Mouse (Mus musculus) embryonic facial prominence, embryonic 15.5 days (tissue): ENCODE results near the gene Hc. TPM values are rescaled to one million over a fixed set of nuclear protein-coding genes. Genes with fewer than 3 reads are reported as not detected.

Source experiments
- ATAC-seq: fragments of 200-750 bp; cut with Nextera tagmentation; 2 replicates; pipeline ENCODE4 v1.8.0; 2017; ENCODE audit warnings: low read depth, moderate TSS enrichment; ENCODE audit not compliant: insufficient number of reproducible peaks, low FRiP score, low TSS enrichment
- H3K27ac ChIP-seq: fragments of 300-500 bp; sonication (generic); replicated peaks from 2 replicates; pipeline ENCODE4 v1.5.1; 2015; ENCODE audit warnings: mild to moderate bottlenecking, inconsistent platforms
- H3K27me3 ChIP-seq: fragments of 300-500 bp; sonication (generic); 2 replicates; pipeline ENCODE4 v1.6.1; 2015; ENCODE audit warnings: inconsistent platforms
- H3K36me3 ChIP-seq: fragments of 300-500 bp; sonication (generic); 2 replicates; pipeline ENCODE4 v1.6.1; 2015; ENCODE audit warnings: mild to moderate bottlenecking, inconsistent platforms
- H3K4me1 ChIP-seq: fragments of 300-500 bp; sonication (generic); 2 replicates; pipeline ENCODE4 v1.6.1; 2015; ENCODE audit warnings: inconsistent platforms
- H3K4me2 ChIP-seq: fragments of 300-500 bp; sonication (generic); replicated peaks from 2 replicates; pipeline ENCODE4 v1.6.1; 2015; ENCODE audit warnings: mild to moderate bottlenecking, inconsistent platforms
- H3K4me3 ChIP-seq: fragments of 300-500 bp; sonication (generic); replicated peaks from 2 replicates; pipeline ENCODE4 v1.5.1; 2015; ENCODE audit warnings: mild to moderate bottlenecking, inconsistent platforms
- H3K9ac ChIP-seq: fragments of 300-500 bp; sonication (generic); 2 replicates; pipeline ENCODE4 v1.6.1; 2015; ENCODE audit warnings: inconsistent platforms
- H3K9me3 ChIP-seq: fragments of 300-500 bp; sonication (generic); replicated peaks from 2 replicates; pipeline ENCODE4 v1.6.1; 2016; ENCODE audit warnings: inconsistent platforms
- WGBS: fragments of 180-500 bp; shearing (Covaris S2); methylation state at CpG from one replicate; pipeline ENCODE4 v1.1.7; 2015; 5-methylcytosine and 5-hydroxymethylcytosine counted together
- polyA plus RNA-seq: library from polyadenylated mRNA; unstranded; fragments of >200 nt; fragmentation: Nextera tagmentation; extraction: Ambion mirVana; gene quantifications from 2 replicates; pipeline ENCODE4 v1.2.1, GENCODE M21; 2015

The Hc gene
- polyA plus RNA-seq, 1 experiment from 2014 or later = not detected

DNA sequence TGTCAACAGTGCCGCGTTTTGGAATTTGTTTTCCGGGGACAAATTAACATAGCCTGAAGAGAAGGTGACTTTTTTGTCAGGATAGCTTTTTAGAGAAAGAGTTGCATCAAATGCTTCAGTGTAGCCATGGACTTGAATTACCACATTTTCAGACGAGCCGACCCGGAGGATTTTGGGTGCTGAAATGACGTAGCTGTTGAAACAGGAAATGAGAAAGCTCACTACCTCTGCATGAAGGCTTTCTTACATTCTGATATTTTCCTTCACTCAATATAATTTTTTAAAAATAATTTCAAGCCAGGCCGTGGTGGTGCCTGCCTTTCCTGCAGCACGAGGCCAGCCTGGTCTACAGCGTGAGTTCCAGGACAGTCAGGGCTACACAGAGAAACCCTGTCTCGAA is 4.0 kb downstream of the Hc start:
- Histone ChIP-seq H3K9me3 (no peaks in the 10 kb centered on the region), H3K9ac (no peak overlapping the region), H3K4me2 (no peak overlapping the region), H3K27ac (no peak overlapping the region), H3K4me3 (no peak overlapping the region), H3K36me3 (no peaks in the 10 kb centered on the region), H3K27me3 (no peaks in the 10 kb centered on the region), H3K4me1 (no peaks in the 10 kb centered on the region)
- no peak for ATAC-seq
- 78% methylated on average over 11 of the region's 11 CpGs for WGBS

DNA sequence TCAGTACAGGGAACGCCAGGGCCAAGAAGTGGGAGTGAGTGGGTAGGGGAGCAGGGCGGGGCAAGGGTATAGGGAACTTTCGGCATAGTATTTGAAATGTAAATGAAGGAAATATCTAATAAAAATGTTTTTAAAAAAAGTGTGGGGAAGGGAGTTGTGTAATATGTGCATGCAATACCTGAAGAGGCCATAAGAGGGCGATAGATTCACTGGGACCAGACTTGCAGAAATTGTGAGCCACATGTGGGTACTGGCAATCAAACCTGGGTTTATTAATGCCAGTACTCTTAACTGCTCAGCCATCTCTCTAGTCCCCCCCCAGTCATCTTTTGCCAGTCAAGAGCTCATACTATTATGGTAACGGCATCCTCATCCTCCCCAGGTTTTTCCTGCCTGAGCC is 12.4 kb downstream of the Hc start:
- Histone ChIP-seq H3K9ac (no peak overlapping the region), H3K4me1 (no peaks in the 10 kb centered on the region), H3K9me3 (no peaks in the 10 kb centered on the region), H3K36me3 (no peaks in the 10 kb centered on the region), H3K27ac (no peak overlapping the region), H3K4me2 (no peak overlapping the region), H3K4me3 (no peak overlapping the region), H3K27me3 (no peaks in the 10 kb centered on the region)
- 46% methylated on average over 5 of the region's 5 CpGs for WGBS
- no peak for ATAC-seq

DNA sequence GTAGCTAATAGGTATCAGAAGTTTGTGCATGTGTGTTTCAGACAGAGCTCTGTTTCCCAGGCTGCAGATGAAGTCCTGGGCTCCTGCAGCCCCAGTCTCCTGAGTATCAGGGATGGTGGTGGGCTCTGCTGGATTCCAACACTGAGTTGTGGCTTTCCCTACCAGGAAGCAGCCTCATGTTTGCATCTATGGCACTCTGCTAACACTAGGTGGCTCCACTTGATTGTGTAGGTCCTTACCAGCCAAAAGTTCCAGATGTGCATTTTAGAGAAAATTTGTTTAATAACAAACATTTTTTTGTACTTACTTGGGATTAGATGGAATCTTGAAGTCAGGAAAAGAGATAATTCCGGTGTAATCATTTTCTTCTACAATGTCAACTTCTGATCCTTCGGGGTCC is 16.3 kb downstream of the Hc start:
- no peak overlapping the region for H3K4me2 ChIP-seq
- 60% methylated on average over 2 of the region's 2 CpGs for WGBS
- H3K9me3 ChIP-seq = no peaks in the 10 kb centered on the region
- H3K27me3 ChIP-seq = no peaks in the 10 kb centered on the region
- no peaks in the 10 kb centered on the region for H3K4me1 ChIP-seq
- H3K9ac ChIP-seq = no peak overlapping the region
- H3K36me3 ChIP-seq = no peaks in the 10 kb centered on the region
- ATAC-seq = no peak
- H3K27ac ChIP-seq = no peak overlapping the region
- H3K4me3 ChIP-seq = no peak overlapping the region

DNA sequence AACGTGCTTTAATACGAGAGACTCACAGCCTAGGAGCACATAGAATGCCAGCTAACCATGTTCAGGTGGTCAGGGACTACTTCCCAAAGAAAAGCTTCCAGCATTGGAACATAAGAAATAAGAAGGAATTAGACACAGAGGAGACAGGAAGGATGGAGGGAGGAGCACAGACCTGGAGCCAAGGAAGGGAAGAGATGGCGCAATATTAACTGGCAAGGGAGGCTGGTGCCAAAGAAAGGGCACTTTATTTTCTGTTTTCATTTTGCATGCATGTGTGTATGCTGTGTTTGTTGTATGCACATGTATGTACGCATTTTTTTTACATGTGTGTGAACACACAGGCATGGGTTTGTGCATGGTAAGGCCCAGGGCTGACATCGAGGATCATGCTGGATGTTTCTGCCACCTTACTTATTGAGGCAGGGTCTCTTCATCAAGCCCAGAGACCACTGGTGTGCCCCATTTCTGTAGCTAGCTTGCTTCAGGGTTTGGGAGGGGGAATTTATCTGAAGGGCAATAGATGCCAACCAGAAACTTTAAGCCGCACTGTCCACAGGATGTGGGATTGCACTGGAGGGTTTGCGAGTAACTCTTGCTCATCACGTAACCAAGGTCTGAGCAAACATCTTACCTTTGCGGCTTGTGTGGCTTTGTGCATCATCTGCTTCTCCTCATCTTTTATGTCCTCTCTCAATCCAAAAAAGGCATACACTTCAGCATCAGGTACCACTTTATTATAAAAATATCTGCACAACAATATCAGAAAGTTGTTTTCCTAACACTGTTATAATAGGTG is 22.5 kb downstream of the Hc start:
- H3K27ac ChIP-seq = no peak overlapping the region
- 86% methylated on average over 9 of the region's 9 CpGs for WGBS

DNA sequence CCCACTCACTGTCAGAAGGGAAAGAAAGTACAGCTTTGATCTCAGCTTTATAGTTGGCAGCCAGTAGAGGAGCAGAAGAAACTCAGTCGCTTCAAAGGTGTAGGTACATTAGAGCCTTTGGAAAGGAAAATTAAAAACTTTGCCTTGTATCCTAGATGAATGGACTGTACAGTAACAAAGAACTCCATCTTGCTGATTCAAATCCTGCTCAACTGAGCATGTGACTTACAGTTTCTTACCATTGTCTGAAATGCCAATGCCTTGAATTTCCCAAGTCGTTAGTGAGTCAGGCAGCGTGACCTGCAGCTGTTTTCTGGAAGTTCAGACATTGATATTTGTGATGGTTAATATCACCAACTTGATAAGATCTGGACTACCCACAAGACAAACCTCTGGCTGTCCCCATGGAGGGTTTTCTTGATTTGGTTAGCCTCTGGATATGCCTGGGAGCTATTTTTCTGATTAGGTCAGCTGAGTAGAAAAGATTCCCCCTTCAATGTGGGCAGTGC is 36.5 kb downstream of the Hc start:
- Histone ChIP-seq H3K27ac (no peak overlapping the region), H3K4me1 (no peaks in the 10 kb centered on the region), H3K9me3 (no peaks in the 10 kb centered on the region), H3K9ac (no peak overlapping the region), H3K4me3 (no peak overlapping the region), H3K27me3 (no peaks in the 10 kb centered on the region), H3K4me2 (no peak overlapping the region), H3K36me3 (no peaks in the 10 kb centered on the region)
- 74% methylated on average over 3 of the region's 3 CpGs for WGBS
- no peak for ATAC-seq

More for the DNA sequence above, 22.5 kb downstream of the Hc start:
- Histone ChIP-seq H3K9me3 (no peaks in the 10 kb centered on the region), H3K4me3 (no peak overlapping the region), H3K36me3 (no peaks in the 10 kb centered on the region), H3K27me3 (no peaks in the 10 kb centered on the region), H3K4me2 (no peak overlapping the region), H3K9ac (no peak overlapping the region), H3K4me1 (no peaks in the 10 kb centered on the region)
- ATAC-seq = no peak

DNA sequence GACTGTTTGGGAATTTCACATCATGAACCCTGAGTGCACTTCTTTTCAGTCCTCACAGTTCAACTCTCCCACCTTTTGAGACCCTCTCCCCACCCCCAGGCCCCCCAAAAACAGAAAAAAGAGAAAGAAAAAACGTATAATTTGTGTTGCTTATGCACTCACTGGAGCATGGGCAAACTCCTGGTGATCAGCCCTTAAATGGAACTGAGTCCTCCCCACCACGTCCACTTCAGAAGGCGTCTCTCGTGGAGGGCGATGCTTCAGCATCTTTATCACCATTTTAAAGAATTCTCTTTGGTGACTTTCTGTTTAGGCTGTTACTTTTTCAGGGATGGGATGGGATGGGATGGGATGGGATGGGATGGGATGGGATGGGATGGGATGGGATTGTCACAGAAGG is 39.4 kb downstream of the Hc start:
- H3K9ac ChIP-seq = no peak overlapping the region
- H3K4me1 ChIP-seq = no peaks in the 10 kb centered on the region
- no peaks in the 10 kb centered on the region for H3K27me3 ChIP-seq
- WGBS = 86% methylated on average over 5 of the region's 5 CpGs
- H3K36me3 ChIP-seq = no peaks in the 10 kb centered on the region
- no peak overlapping the region for H3K27ac ChIP-seq
- no peak for ATAC-seq
- H3K4me2 ChIP-seq = no peak overlapping the region
- no peak overlapping the region for H3K4me3 ChIP-seq
- no peaks in the 10 kb centered on the region for H3K9me3 ChIP-seq

DNA sequence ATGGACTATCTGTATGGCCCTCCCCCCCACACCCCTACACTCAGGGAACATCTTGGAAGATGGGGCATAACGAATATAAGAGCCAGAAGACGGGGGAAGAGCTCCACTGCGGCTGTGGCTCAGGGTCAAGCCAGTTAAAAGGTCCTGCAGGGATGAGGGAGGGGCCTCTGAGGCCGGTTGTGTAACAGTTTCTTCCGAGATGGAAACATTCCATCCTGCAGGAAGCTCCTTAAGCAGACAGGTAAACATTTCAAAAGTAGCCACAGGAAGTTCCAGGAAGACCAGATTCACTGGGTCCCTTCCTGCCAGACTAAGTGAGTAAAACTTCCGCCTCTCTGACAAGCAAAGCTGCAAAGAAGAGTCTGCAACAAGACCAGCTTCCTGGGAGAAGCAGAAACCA is 45.4 kb downstream of the Hc start:
- no peaks in the 10 kb centered on the region for H3K9me3 ChIP-seq
- no peaks in the 10 kb centered on the region for H3K27me3 ChIP-seq
- H3K4me2 ChIP-seq = no peak overlapping the region
- ATAC-seq = no peak
- H3K9ac ChIP-seq = no peak overlapping the region
- 28% methylated on average over 6 of the region's 6 CpGs for WGBS
- H3K4me1 ChIP-seq = no peaks in the 10 kb centered on the region
- H3K4me3 ChIP-seq = no peak overlapping the region
- no peaks in the 10 kb centered on the region for H3K36me3 ChIP-seq
- no peak overlapping the region for H3K27ac ChIP-seq

DNA sequence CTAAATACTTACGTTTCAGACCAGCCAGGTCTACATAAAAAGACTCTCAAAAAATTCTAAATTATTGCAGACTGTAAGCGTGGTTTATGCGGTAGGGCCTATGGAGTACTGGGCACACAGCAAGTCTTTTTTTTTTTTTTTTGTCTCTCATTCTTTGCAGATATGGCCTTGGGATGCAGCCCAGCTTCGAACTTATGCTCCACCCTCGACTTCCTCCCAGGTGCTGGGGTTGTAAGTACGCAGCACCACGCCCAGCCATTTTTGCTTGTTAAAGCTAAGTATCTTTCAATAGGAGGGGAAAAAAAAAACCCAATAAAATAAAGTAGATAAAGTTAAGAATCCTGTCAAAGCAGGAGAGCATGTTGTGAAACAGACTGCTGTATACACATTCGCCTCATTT is 49.6 kb downstream of the Hc start:
- H3K4me2 ChIP-seq = no peak overlapping the region
- H3K36me3 ChIP-seq = no peaks in the 10 kb centered on the region
- WGBS = 83% methylated on average over 8 of the region's 8 CpGs

DNA sequence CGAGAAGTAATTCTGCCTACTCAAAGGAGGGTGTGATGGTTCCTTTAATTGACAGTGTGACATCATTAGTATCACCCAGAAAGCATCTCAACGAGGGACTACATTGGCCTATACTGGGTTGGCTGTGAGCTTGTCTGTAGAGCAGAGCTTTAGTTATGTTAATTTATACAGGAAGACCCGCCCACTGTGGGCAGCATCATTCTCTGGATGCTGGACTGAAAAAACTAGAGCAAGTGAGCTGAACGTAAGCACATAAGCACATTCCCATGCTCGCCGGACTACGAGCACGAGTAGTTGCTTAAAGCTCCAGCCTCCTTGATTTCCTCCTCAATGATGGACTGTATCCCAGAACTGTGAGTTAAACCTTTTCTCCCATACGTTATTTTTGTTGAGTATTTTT is 62.3 kb downstream of the Hc start:
- no peaks in the 10 kb centered on the region for H3K9me3 ChIP-seq
- no peak overlapping the region for H3K4me2 ChIP-seq
- no peak for ATAC-seq
- 79% methylated on average over 9 of the region's 9 CpGs for WGBS
- H3K4me1 ChIP-seq = no peaks in the 10 kb centered on the region
- no peaks in the 10 kb centered on the region for H3K36me3 ChIP-seq
- no peak overlapping the region for H3K9ac ChIP-seq
- H3K4me3 ChIP-seq = no peak overlapping the region
- no peaks in the 10 kb centered on the region for H3K27me3 ChIP-seq
- no peak overlapping the region for H3K27ac ChIP-seq

More for the DNA sequence above, 49.6 kb downstream of the Hc start:
- Histone ChIP-seq H3K4me1 (no peaks in the 10 kb centered on the region), H3K27ac (no peak overlapping the region), H3K9ac (no peak overlapping the region), H3K27me3 (no peaks in the 10 kb centered on the region), H3K4me3 (no peak overlapping the region), H3K9me3 (no peaks in the 10 kb centered on the region)
- no peak for ATAC-seq

DNA sequence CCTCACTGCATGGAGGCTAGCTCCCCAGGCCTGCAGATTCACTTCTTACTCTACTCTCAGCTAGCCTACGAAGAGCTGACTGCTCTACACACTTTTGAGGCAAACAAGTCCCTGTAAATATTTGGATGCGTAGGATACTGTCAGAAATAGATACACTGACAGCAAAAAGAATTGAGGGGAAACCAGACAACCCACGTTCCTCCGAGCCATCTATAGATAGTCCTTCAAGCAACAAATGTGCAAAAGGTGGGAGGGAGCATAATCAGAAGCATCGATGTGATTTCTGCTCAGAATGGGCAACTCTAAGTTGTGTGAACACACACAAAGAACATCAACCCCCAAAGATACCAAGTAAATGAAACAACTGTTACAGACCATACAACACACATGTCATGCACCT is 64.7 kb downstream of the Hc start:
- H3K27me3 ChIP-seq = no peaks in the 10 kb centered on the region
- H3K27ac ChIP-seq = no peak overlapping the region
- no peaks in the 10 kb centered on the region for H3K9me3 ChIP-seq
- no peak for ATAC-seq
- peaks cover 6% of the 10 kb centered on the region; the same call in 1 of the 2 replicates for H3K4me1 ChIP-seq
- H3K4me2 ChIP-seq = no peak overlapping the region
- no peaks in the 10 kb centered on the region for H3K36me3 ChIP-seq
- no peak overlapping the region for H3K9ac ChIP-seq
- 89% methylated on average over 5 of the region's 5 CpGs for WGBS
- H3K4me3 ChIP-seq = no peak overlapping the region

DNA sequence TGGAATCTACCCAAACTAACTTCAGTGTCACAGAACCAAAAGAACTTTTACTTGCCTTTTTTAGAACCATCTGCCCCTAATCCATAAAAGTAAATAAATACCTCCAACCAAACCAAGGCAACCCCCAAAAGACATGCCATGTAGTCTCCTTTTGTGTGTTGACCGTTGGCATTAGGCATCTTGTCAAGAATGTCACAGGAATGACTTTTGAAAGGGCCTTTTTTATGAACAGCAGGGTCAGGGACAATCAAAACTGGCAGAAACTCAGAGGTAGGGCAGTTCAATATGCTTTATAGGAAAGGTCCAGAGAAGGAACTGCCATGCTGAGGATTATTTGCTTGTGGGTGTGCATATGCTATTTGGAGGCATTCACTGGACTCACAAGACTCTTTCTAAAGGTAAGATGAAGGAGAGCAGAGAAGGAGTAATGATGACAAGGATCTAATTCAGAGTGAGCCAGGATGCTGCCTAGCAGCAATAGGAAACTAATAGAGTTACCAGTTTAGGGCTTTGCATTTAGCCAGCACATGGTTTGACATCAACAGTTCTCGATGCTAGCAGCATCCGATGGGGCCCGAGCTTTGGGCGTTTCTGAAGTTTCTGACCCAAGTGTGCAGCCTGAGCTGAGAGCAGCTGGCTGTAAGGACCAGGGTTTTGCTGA is 67.4 kb downstream of the Hc start:
- H3K4me2 ChIP-seq = no peak overlapping the region

More for the DNA sequence above, 67.4 kb downstream of the Hc start:
- no peak overlapping the region for H3K9ac ChIP-seq
- peaks cover 6% of the 10 kb centered on the region; the same call in 1 of the 2 replicates for H3K4me1 ChIP-seq
- H3K27ac ChIP-seq = no peak overlapping the region
- WGBS = 69% methylated on average over 5 of the region's 5 CpGs
- H3K27me3 ChIP-seq = no peaks in the 10 kb centered on the region
- H3K36me3 ChIP-seq = no peaks in the 10 kb centered on the region
- H3K4me3 ChIP-seq = no peak overlapping the region
- H3K9me3 ChIP-seq = no peaks in the 10 kb centered on the region
- no peak for ATAC-seq
